Mouse (Mus musculus) kidney, adult 9 months (tissue): Measurements from ENCODE around the gene Chid1.
A peak's percentile ranks its signal among the peaks of the same experiment; 100 is the strongest.

Source experiments
- DNase-seq: peaks from one replicate; pipeline ENCODE4 v3.0.0; 2022

Chid1 gene

DNA sequence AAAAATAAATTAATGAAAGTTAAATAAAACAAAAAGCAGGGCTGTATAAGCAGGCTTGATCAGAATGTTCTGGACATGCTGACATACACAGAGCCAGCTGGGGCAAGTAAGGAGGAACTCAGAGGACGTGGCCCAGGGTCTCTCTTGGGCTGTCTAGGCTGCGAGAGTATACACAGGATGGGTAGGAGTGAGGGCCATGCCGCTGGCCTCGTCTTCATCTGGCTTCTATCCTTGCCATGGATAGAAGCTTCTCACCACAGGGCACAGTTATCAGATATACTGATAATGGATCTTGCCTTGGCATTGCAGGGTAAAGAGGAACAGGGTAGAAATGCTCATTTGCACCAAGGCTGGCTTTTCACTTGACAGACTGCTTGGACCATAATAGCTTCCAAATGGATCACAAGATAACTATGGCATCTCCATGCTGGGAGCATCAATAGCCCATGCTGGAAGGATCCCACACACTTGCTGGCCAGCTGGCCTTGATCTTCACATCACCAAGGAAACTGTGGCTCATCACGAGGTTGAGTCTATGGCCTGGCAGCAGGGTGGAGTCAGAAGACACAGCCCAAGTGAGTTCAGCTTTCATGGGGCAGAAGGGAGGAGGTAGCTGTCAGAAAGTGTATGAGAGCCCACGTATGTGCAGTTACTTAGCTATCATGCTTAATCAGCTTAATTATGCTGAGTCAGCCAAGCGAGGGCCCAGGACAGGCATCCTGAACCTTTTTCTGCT lies 37.7 kb downstream of the Chid1 start:
- no peak for DNase-seq

DNA sequence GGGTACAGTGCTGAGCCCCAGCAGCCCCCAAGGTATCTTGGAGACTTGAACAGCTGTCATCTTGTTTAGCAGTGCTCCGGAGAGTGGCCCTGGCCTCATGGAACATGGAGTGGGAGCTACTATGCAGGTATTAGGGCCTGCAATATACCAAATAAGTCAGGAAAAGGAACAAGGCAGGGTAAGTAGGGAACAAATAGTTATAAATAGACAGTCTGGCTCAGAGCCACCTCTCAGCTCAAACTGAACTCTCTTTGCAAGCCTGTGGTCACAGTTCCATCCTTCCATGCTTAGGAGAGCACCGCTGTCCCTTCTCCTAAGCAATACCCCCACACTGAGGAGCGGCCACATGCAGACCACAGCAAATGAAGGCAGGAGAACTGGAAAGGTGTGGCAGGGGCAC lies 42.1 kb downstream of the Chid1 start:
- no peak for DNase-seq

DNA sequence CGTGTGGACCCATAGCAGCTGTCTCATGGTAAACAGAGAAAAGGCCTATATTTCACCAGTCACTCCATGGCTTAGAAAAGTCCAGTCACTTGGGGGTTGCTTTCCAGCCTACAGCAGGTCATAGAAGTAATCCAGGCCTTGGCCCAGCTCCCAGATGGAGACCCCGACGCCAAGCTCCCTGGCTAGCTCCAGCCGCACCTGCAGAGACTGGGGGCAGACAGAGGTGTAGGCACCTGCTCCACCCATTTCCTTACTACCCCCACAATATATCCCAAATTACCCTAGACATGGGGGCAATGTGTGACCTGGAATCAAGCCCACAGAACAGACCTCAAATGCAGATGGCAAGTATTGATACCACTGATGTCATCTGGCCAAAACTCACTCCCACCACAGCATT lies 43.7 kb downstream of the Chid1 start:
- no peak for DNase-seq

DNA sequence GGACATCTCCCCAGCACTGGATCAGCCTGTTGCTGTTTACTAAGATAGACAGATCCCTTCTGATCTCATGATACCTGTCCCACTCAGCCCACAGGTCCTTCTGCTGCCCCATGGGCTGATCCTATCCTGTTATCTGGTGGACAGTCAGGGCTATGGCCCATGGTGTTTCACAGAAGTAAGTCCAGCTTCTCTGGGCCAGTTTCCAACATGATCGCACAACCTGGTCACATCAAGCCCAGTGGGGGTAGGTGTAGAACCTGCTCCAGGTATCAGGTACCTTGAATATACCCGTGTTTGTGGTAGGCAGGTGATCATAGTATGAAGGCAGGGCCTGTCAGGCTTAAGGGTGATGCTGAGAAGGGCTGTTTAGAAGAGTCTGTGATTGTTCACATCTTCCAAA lies 44.3 kb downstream of the Chid1 start:
- DNase-seq, result no peak

DNA sequence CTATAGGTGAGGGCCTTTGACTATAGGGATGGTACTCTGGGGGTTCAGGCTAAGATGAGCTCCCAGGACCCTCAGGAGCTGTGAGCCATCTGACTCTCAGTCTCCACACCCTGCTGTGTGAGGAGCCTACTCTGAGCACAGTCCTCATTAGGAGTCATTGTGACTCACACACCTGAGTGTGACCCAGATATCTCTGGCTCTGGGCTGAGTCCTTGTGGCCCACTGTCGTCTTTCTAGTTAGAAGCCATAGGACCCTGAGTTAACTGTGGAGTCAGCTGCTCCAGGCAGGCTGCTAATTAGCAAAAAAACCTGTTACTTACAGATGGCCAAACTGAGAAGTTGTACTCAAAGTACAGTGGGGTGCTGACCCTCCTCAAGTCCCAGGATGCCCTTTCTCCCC lies 45.9 kb downstream of the Chid1 start:
- DNase-seq, result no peak

DNA sequence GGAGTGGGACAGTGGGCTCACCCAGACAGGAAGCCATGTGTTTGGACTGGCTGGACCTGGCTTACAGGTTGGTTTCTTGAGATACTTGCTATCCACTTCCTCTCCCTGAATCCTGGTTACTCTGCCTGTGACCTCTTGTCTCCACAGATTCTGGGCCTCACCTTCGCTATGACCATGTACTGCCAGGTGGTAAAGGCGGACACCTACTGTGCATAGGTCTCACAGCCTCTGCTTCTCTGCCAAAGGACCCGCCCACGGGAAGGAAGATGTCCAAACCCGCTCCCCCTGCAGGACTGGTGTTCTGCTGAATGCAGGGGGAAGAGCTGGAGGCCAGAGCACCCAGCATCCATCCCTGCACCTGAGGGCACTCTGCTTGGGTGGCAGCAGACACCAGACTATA lies 46.9 kb downstream of the Chid1 start:
- DNase-seq, result no peak

DNA sequence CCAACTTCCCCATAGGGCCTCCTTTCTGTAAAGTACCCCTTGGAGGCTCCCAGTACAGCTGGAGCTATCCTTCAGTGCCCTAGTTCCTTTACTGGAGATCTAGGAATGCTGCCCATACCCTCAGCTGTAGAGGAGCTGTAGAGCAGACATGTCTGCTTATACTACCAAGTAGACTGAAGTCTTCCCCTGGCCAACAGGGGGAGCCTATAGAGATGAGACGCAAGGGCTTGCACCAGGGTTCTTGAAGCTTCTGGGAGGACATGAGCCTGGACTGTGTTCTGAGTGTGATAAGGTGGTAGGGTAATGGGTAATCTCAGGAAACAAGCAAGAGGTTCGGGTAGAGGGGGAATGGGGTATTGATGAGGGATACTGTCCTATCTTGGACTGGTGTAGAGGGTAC lies 48.5 kb downstream of the Chid1 start:
- no peak for DNase-seq

DNA sequence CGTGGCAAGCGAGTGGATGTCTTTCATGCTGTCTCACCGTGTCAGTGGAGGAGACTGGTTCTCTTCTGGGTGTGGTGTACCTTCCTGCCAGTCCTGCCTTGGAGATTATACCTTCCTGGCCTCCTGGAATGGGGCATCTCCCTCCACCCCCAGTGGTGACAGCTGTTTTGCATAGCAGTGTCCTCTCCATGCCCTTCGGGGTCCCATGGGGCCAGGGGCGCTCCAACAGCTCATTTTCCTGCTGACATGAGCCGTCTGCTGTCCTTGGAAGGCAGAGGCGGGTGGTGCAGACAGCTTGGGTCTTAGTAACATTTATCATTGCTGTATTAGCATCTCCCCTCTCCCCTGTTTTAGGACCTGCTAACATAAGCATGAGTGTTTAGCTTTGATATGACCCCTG lies 52.5 kb downstream of the Chid1 start:
- no peak for DNase-seq

DNA sequence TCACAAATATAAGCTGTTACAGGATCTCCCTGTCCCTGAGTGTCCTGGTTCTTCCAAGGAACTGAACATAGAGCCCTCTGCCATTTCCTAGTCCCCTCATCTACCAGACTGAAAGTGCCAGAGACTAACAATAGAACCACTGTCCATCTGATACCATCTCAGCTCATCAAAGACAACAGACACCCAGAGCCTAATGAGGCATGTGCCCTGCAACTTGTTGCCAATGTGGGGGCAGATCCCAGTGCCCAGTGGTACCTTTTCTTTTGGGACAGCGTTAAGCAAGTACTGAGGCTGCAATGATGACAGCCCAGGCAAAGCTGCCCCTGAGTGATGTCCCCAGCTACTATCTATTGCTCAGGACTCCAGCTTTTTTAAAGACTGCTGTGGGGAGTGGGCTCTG lies 53.4 kb downstream of the Chid1 start:
- DNase-seq, result no peak

DNA sequence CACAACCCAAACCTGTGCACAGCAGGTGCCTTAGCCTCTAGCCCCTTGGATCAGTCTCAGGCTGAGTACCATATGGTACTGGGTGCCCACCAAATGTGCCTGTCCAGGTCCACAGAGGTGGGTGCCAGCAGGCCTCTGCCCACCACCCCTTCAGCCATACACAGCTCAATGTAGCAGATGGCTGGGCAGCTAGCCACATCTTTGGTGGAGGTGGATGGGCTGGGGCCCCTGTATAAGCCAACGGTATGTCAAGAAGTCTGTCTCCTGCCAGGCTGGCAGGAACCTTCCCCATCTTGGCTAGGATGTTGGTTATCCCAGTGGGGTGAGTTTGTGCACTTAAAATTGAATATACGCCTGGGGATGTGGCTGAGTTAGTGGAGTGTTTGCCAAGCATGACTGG lies 54.1 kb downstream of the Chid1 start:
- DNase-seq, result no peak

DNA sequence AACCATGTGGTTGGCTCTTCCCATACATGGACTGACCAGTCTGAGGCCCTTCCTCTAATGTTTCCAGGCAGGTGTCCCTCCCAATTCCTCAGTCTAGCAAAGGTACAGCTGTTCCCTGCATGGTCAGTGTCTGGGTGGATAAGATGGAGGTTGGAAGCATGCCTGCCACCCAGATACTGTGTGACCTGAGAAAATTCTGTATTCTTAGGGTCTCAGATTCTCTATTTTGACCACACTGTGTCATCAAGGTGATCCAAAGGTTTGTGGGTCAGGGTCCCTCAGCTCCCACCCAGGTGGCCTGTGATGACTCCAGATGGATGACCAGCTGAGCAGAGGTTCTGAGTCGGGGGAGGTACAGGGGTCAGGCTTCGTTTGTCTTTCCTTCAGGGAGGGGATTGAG lies 54.5 kb downstream of the Chid1 start:
- DNase-seq, result no peak

DNA sequence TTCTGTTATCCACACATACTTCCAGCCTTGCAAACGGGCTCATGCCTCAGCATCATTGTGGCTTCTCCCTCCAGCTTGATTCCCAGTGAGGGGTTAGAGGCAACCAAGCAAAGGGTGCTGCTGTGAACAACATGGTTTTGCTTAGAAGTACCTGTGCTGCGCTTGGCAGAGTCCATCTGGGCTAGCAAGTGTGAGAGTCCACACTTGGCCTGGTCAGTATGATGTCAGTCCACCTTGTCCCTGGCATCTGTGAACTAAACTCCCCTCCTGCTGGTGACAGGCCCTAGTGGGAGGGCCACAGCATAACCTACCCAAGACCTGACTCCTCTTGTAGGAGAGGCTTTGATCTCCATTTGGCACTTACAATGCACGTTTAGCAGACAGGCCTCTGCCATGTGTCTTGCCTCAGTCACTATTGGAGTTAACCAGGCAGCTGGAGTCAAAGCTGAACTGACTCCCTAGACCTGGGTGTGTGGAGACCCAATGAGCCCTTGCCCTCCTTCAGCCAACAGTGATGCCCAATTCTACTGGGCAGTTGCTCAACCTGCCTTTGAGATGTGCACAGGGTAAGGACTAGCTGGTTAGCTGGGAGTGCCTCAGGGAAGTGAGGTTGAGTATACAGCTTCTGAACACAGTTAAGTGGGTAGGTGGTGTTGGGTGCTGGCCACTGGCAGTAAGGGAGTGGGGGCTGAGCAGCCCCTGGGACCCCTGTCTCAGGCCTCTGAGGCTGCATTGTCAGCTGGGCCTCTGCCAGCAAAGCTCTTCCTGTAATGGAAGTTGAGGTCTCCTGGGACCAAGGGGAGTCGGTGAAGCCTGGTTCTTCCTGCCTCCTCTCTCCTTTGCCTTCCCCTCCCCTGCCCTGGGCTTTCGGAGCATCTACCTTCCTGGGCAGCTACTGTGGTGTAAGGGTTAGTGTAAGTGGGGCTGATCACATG lies 55.2 kb downstream of the Chid1 start:
- DNase-seq, result no peak

DNA sequence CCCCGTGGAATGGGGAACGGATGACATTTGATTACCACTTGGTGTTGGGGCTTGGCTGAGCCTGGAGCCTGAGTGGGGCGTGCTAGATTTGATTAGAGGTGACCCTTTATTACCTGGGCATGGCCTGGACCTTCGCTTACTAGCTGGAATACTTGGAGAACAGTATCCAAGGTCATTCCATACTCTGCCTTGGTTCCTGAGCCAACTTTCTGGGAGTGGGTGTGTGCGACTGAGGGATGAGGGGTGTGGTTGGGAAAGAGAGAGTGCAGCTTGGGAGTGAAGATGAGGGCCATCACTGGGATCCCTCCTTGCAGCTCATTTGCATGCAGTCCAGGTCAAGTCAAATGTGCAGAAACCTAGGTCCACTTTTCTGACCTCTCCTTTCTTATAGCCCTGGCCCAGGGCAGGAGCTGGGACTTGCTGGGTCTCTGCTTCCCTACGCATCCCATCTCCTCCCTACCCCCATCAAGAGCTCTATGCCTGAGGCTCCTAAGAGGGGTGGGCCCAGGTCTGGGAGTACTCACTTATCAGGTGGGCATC lies 56.5 kb downstream of the Chid1 start:
- DNase-seq, result no peak

DNA sequence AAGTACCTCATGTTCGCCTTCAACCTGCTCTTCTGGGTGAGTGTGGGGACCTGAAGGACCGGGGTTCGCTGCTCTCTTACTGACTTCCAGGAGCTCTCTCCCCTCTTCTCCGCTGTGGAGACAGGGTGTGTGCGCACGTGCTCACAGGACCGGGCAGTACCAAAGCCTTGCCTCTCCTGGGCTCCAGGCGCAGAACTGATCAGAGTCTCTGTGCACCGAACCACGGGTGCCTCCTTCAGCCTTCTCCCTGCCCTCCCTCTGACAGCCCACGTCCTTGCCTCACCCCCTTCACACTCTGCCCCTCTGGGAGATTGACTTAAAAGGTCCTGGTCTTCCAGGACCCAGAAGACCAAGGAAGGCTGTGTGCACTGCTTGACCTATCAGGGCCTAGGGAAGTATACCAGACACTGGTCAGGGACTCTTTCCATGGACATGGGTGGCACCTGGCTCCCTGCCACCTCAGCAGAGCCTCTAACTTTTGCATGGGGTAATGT lies 57.1 kb downstream of the Chid1 start:
- no peak for DNase-seq

DNA sequence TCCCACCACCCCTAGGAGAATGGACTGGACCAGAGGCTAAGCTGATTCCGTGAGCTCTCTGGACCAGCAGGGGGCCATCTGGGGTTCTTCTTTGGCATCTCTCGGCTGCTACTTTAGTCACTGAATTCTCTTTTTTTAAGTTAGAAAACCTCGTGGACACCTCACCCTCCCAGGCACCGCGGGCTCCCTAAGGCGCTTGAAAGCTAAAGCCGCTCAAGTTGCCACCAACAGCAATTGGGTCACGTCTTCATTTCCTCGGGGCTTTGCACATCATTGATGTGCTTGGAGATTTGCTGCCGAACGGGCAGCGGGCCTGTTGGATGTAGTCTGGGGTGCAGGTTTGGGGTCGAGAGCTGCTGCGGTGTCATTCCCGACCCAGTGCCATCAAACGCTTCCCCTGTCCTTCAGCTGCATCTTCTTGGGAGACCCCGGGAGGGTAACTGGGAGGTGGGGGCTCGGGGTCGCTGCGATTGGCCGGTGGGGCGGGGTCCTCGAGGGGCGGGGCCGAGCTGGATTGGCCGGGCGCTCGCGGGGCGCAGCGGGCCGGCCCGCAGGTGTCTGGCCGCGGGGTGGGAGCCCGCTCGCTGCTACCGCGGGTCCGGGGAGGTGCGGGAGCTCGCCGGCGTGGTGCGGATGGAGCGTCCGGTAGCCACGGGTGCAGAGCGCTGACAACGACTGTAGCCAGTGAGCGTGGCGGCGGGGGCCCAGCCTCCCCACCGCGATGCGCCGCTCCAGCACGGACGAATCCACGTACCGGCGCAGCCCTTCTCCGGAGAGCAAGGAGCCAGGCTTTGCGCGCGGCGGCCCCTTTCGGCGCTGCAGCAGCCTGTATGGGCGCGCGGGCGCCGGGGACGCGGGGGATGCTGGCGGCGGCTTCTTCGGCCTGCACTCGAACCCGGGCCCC lies 57.9 kb downstream of the Chid1 start:
- peak; percentile 57 for DNase-seq

DNA sequence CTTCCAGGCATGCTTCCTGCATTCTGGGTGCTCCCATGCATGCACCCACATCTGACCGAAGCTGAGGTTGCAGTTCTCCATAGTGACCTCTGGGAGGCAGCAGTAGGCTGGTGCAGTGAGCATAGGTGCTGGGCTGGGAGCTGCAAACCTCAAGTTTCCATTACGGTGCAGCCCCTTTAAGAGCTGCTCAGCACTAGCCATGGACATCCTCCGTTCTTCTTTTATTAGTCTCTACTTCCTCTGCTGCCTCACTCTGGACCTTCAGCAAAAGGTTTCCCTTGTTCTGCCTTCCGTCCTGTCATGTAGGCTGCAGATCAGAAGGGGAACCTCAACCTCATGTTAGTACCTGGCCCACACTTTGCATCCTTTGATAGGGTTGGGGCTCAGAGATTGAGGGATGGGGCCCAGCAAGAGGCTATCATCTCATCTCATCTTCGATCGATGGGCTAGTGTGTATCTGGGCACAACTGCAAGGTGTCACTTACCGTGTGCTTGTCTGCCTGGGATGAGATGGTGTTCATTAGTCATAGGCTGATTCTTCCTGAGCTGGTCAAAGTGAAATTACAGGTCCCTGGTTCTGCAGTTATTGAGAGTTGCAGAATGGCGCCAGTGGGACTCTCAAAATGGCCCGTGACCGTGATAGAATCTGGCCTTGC lies 58.7 kb downstream of the Chid1 start:
- DNase-seq, result peak; percentile 83

DNA sequence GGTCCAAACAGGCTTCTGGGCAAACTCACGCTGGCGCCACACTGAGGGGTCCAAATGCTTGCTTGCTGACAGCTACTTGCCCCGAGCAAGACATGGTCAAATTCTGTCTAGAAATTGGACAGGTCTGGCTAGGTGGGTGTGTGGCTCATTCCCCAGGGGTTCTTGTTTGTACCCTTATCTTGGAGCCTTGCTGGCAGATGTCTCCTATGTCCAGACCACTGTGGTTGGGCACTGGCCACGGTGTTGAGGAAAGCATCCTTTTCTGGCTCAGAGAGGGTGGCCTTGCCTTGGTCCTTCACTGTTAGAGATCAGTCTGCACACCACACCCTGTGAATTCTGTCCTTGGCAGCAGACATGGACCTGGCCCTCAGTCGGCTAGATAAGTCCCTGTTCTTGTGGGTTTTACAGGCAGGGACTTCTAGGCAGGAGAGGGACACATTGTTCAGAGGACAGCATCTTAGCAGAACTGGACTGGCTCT lies 61.3 kb downstream of the Chid1 start:
- no peak for DNase-seq

DNA sequence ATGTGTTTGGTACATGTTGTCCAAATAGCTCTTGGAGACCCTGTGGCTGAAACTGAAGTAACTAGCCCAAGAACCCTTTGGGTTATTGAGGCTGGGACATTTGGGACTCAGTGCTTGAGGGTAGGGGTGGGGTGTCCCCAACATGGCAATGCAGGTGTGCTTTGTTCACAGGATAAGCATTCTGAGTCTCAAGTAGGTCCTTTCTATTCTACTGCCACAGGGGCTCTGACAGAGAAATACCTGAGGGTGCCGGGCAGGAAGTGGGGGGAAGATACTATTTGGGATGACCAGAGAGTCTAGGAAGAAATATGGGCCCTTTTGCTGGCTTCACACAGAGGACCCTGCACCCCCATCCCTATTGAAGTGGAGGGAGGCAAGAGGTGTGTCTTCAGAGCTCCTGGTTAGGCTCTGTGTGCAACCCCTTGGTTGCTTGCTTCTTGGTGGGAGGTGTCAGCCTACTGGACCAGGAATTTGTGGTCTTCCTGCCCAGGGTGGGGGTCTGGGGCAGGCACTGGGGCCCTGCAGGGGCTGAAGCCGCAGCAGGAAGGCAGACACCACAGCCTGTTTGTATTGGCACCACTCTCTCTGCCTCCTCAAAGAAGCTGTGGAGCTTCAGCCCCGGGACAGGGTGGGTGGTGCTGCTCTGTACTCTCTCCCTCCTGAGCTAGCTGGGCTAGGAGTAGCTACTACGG lies 61.9 kb downstream of the Chid1 start:
- DNase-seq, result no peak

DNA sequence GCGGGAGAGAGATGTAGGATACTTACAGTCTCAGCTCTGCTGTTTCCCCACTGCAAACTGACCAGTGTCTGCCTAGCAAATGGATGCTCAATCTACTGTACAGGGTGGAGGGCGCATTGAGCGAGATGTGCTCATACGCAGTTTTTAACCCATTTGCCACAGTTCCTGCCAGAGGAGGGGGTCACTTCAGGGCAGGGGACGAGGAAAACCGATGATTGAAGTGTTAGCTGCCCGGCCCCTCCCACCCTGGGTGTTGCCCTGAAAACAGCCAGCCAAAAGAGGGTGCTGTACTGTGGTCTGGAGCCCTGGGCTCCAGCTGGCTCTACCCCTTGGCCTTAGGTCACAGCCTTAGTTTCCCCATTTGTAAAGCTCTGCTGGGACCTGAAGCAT lies 62.7 kb downstream of the Chid1 start:
- no peak for DNase-seq

DNA sequence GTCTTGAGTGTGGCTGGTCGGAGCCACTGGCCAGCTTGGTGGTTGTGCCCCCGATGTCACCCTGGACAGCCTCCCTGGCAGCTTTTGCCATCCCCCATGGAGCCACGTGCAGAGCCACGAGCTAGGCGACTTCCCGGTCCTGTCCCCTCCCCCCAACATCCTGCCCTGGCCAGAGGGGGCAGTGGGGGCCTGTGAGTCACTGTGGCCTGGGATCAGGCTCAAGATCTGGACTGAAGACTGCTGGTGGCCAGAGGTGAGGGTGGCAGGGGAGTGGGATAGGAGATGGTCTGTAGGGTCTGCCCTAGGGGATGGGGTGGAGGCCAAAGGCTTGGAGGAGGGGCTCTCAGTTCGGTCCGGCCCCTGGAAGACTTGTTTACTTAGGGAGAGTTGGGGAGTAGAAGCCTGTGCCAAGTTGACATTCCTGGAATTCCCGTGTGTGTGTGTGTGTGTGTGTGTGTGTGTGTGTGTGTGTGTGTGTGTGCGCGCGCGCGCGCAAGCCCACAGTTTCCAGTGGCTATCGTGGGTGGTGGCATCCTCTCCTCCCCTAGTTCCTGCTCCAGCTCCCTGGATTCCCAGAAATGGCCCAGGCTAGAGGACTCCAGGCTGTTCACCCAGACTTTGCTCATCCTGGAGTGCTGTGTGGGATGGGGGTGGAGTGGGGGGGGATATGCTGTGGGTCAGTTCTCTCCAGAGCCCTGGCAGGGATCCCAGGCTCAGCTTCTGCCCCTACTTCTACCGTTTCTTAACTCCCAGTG lies 63.3 kb downstream of the Chid1 start:
- DNase-seq, result peak; percentile 96

DNA sequence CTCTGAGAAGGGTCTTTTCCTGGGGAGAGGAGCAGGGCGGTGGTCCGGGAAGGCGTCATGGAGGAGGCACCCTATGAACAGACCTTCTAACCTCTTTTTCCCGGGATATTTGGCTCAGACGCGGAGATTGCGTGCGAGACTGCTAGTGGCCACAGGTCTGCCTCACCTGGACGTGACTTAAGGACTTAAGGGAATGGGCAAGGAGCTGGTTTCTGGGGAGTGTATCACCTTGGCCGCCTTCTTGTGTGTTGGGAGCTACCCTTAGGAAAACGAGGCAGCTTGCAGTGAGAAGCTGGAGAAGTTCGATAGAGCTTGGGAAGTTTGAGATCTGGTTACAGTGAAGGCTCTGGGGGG lies 63.9 kb downstream of the Chid1 start:
- no peak for DNase-seq
